Mouse (Mus musculus): ENCODE results near the gene Gtse1.

Gene Gtse1

GRCm38 (mm10) chr15:85867696-85868095 lies 8.2 kb downstream of the Gtse1 start:
- DNase-seq (ENCODE audit: low read depth, low spot score), result peak; percentile 35

GRCm38 (mm10) chr15:85877336-85877735 lies 17.8 kb downstream of the Gtse1 start:
- no peak for DNase-seq (ENCODE audit: low read depth, low spot score)

GRCm38 (mm10) chr15:85878848-85879497 lies 19.4 kb downstream of the Gtse1 start, which contains the start of gene Trmu:
Gene Trmu, plus strand, starts transcription at chr15:85879312.
- DNase-seq (ENCODE audit: low read depth, low spot score), result peak; percentile 92

GRCm38 (mm10) chr15:85879498-85879895 lies 20.0 kb downstream of the Gtse1 start:
- no peak for DNase-seq (ENCODE audit: low read depth, low spot score)

GRCm38 (mm10) chr15:85885606-85886005 lies 26.1 kb downstream of the Gtse1 start:
- DNase-seq (ENCODE audit: low read depth, low spot score), result no peak

GRCm38 (mm10) chr15:85889235-85889634 lies 29.7 kb downstream of the Gtse1 start:
- no peak for DNase-seq (ENCODE audit: low read depth, low spot score)

- DNase-seq (ENCODE audit: low read depth, low spot score), result no peak
These were observed 32.4 kb downstream of the Gtse1 start for GRCm38 (mm10) chr15:85891971-85892370.

- no peak for DNase-seq (ENCODE audit: low read depth, low spot score)
These were observed 33.1 kb downstream of the Gtse1 start for GRCm38 (mm10) chr15:85892498-85893118.

- no peak for DNase-seq (ENCODE audit: low read depth, low spot score)
These were observed 34.3 kb downstream of the Gtse1 start for GRCm38 (mm10) chr15:85893871-85894270.

- peak; percentile 44 for DNase-seq (ENCODE audit: low read depth, low spot score)
These were observed 36.7 kb downstream of the Gtse1 start for GRCm38 (mm10) chr15:85896284-85896683.

GRCm38 (mm10) chr15:85897113-85897512 lies 37.6 kb downstream of the Gtse1 start:
- no peak for DNase-seq (ENCODE audit: low read depth, low spot score)

GRCm38 (mm10) chr15:85899396-85899795 lies 39.9 kb downstream of the Gtse1 start:
- no peak for DNase-seq (ENCODE audit: low read depth, low spot score)

- DNase-seq (ENCODE audit: low read depth, low spot score), result no peak
These were observed 40.8 kb downstream of the Gtse1 start for GRCm38 (mm10) chr15:85900318-85900717.

GRCm38 (mm10) chr15:85900801-85901200 lies 41.3 kb downstream of the Gtse1 start:
- no peak for DNase-seq (ENCODE audit: low read depth, low spot score)

- no peak for DNase-seq (ENCODE audit: low read depth, low spot score)
These were observed 43.0 kb downstream of the Gtse1 start for GRCm38 (mm10) chr15:85902505-85902904.

- no peak for DNase-seq (ENCODE audit: low read depth, low spot score)
These were observed 44.3 kb downstream of the Gtse1 start for GRCm38 (mm10) chr15:85903826-85904225.

GRCm38 (mm10) chr15:85908660-85909491 lies 49.3 kb downstream of the Gtse1 start:
- no peak for DNase-seq (ENCODE audit: low read depth, low spot score)

- DNase-seq (ENCODE audit: low read depth, low spot score), result no peak
These were observed 49.9 kb downstream of the Gtse1 start for GRCm38 (mm10) chr15:85909492-85909829.

GRCm38 (mm10) chr15:85909931-85910330 lies 50.4 kb downstream of the Gtse1 start:
- no peak for DNase-seq (ENCODE audit: low read depth, low spot score)

GRCm38 (mm10) chr15:85913605-85914004 lies 54.1 kb downstream of the Gtse1 start:
- no peak for DNase-seq (ENCODE audit: low read depth, low spot score)

- DNase-seq (ENCODE audit: low read depth, low spot score), result no peak
These were observed 59.8 kb downstream of the Gtse1 start for GRCm38 (mm10) chr15:85919191-85919891.

- no peak for DNase-seq (ENCODE audit: low read depth, low spot score)
These were observed 60.3 kb downstream of the Gtse1 start for GRCm38 (mm10) chr15:85919892-85920248.
